Mouse (Mus musculus): ENCODE data around the gene Mettl7b.

Mettl7b gene

DNA sequence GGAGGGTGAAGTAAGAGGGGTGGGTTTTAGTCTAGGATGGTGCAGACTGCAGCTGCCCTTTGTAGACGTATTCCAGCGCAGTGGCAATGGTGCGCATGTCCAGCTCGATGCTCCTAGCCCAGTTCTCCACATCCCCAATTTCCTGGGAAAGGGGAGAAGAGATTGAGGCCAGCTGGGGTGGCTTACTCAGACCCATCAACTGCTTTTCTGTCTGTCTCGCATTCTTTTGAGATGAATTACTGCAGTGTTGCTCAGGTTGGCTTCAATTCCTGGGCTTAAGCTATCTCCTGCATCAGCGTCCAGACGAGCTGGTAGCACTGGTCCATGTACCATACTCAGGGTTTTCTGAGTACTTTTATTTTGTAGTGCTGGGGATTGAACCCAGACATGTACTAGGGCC lies 40.8 kb downstream of the Mettl7b start:
- no peak for DNase-seq (ENCODE audit: low read depth, low spot score)

DNA sequence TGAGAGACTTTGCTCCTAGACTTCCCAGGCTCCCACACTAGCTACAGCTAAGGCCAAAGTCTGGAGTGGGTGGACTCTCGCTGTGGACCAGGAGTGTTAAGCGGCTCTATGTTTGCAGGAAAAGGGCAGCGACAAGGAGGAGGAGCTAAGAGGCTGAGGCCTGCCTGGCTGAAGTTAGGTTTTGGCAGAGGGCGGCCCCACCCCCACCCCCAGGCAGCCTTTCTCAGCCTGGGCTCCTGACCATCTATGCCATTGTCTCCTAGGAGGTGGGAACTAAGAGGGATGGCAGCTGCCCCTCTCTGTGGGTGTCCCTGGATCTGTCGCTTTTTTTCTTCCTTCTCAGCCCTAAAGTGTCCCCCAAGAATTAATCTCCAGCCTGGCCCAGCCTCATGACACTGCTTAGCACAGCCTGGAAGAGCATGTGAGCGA lies 41.6 kb downstream of the Mettl7b start:
- no peak for DNase-seq (ENCODE audit: low read depth, low spot score)

DNA sequence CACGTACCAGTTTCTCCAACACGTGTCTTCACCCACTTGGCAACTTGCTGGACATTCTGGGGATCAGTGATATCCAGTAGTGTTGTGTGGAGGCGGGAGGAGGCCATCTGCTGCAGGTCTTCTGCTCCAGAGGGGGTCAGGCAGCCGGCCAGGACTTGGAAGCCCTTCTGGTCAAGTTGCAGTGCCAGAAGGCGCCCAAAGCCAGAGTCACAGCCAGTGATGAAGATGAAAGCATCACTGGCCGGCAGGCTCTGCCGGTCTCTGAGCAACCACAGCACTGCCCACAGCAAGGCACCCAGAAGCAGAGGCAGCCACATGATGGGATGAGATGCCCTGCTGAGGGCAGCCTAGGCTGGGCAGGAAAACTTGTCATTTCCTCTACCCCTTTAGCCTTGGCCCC lies 42.5 kb downstream of the Mettl7b start:
- DNase-seq (ENCODE audit: low read depth, low spot score): no peak

DNA sequence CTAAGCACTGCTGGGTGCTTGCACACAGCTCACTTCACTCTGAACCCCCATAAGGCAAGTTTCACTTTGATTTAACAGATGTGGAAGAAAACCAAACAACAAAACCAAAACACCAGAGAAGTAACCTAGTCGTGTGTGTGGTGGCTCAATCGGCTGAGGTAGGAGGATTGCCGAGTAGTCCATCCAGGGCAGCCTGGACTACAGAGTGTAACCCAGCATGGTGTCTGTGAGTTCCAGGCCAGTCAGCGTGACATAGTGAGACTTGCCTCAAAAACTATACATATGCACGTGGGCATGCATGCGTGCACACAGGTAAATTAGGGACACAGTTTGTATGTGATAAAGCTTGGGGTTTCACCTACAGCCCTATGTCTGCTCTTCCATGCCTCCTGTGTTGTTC lies 43.4 kb downstream of the Mettl7b start:
- no peak for DNase-seq (ENCODE audit: low read depth, low spot score)

DNA sequence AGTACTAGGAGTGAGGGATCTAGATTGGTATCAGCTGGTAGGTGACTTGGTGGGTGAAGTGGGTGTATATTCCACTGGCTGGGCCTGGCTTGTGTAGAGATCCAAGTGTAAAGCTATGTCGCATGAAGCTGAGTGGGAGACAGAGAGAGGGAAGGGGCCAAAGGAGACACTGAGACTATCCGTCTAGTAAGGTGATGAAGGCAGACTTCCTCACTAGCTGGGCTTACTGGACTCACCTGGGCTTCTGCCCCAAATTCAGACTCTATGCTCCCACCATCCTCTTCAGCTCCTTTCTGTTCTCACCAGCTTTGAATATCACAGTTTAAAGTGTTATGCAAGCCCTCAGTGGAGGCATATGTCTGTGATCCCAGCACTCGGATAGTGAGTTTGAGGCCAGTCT lies 44.1 kb downstream of the Mettl7b start:
- no peak for DNase-seq (ENCODE audit: low read depth, low spot score)

DNA sequence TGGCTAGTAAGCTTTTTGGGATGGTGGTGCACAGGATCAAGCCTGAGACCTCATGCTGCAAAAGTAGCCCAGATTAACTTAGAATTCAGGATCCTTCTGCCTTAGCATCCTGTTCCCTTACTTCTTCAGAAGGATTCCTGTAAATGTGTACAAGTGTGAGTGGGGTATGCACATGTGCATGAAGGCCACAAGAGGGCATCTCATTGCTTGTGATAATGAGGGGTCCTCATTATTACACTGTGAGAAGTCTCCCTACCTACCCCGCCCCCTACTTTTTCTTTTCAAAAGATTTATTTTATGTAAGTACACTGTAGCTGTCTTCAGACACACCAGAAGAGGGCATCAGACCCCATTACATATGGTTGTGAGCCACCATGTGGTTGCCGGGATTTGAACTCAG lies 45.2 kb downstream of the Mettl7b start:
- DNase-seq (ENCODE audit: low read depth, low spot score): no peak

DNA sequence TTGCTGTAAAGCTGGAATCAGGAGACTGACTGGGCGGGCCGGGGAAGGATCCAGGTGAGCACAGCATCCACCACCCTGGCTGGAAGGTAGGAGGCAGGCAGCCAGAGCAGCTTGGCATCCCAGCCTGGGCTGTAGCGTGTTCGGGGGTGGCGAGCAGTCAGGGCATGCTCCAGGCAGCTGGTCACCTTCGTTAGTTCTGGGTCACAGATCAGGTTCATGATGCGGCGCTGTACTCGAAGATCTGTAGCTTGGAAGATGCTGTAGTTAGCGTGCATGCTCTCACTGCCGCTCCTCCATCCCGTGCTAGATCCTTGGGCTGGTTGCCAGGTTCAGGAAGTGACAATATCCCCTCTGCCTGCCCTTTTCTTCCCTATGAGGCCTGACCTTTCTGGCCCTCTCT lies 47.1 kb downstream of the Mettl7b start:
- no peak for DNase-seq (ENCODE audit: low read depth, low spot score)

DNA sequence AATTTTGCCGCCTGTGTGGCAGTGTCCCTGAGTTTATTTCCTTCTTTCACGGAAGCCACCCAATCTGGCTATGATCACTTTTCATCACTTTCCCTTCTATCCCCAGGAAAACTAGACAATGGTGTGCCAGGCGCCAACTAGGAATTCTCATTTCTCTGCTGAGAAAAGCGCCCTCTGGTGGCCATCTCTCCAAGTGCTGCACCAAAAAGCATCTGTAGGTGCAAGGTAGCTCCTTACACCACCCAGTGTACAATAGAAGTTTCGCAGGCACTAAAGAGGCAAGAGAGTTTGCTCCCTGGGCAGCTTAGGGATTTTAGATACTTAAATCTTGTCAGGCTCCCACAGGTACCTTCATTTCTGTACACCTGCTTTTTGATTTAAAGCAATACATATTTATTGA lies 47.6 kb downstream of the Mettl7b start:
- peak; percentile 73 for DNase-seq (ENCODE audit: low read depth, low spot score)

DNA sequence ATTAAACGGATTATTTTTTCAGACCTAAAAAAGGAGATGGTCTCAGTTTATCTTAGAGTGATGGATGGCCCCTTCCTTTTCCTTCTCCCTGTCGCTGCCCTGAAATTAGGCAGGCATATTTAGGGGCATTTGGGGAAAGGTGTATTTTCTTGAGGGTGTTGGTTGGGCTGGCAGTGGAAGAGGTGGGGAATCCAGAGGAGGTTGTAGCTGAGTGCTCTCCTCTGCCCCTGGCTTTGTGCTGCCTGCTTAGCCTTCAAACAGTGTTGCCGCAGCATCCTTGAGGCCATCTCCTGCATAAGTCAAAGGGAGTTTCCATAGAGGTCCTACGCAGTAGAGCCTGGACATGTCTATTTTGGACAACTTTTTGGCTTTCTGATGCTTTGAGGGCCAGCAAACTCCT lies 48.0 kb downstream of the Mettl7b start:
- DNase-seq (ENCODE audit: low read depth, low spot score): no peak

DNA sequence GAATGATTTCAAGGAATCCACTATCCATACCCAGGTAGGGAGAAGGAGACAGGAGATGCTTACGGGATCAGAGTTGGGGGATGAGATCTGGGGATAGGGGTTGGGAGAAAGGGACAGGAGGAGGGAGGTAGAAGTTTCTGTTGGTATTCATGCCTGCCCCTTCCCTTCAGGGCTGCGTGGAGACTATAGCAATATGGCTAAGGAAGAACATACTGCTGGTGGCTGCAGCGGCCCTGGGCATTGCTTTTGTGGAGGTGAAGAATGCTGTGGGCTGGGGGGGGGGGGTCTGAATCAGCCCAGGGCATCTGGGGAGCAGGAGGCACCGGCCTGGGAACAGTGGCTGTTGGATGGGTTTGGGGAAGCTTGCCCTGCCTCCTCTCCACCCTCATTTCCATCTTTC lies 48.5 kb downstream of the Mettl7b start:
- no peak for DNase-seq (ENCODE audit: low read depth, low spot score)

DNA sequence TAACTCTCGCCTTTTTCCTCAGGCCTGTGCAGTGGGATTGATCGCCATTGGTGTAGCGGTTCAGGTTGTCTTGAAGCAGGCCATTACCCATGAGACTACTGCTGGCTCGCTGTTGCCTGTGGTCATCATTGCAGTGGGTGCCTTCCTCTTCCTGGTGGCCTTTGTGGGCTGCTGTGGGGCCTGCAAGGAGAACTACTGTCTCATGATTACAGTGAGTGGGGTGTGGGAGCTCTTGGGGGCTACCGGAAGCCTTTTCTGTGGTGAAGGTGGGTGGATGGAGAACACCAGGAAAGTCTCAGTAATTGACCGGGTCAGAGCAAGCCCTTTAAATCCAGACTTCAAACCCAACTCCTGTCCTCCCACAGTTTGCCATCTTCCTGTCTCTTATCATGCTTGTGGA lies 49.4 kb downstream of the Mettl7b start:
- no peak for DNase-seq (ENCODE audit: low read depth, low spot score)

DNA sequence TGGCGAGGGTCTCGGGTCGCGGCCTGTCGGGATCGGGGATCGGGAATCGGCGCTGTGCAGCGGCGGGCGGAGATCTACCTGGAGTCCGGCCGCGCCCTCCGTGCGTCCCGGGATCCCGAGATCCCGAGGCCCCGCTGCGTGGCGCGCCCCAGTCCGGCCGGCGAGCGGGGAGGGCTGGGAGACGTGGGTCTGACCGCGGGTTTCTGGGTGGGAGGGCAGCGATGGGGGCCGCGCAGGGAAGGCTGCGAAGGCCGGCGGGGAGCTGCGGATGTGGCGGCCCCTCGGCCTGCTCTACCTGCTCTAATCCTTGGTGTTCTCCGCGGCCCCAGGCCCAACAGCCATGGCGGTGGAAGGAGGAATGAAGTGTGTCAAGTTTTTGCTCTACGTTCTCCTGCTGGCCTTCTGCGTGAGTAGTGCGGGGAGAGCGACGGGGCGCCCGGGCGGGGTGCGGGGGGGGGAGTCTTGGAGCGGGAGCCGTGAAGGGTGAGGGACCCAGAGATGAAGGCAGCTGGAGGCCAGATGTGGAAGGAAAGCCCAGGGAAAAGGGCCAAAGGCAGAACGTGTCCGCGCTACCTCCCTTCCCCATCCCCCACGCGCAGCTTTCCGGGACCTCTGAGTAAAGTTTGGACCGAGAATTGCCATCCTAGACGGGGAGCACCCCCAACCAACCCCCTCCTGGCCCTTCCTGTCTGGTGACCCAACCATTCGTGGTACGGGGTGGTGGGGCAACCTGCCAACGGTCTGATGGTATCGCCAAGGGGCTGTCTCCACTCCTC lies 50.5 kb downstream of the Mettl7b start:
- no peak for DNase-seq (ENCODE audit: low read depth, low spot score)

DNA sequence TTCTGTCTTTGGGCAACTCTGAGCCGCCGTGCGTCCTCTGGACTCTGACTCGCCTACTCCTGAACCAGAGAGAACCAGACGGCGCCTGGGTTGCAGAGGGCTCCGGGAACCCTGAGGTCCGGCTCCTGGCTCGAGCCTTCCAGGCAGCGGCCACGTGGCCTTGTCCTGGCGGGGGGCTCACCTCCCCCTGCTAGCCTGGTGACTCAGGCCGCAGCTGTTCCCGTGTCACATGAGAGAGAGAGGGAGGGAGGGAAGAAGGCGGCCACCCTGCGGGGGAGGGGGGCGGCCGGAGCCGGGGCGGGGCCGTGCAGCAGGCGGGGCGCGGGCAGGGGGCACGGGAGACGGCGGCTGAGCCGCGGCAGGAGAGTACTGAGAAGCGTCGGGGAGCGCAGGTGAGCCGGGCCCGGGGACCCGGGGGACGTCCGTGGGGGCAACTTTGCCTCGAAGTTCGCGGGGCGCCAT lies 51.2 kb downstream of the Mettl7b start:
- no peak for DNase-seq (ENCODE audit: low read depth, low spot score)

DNA sequence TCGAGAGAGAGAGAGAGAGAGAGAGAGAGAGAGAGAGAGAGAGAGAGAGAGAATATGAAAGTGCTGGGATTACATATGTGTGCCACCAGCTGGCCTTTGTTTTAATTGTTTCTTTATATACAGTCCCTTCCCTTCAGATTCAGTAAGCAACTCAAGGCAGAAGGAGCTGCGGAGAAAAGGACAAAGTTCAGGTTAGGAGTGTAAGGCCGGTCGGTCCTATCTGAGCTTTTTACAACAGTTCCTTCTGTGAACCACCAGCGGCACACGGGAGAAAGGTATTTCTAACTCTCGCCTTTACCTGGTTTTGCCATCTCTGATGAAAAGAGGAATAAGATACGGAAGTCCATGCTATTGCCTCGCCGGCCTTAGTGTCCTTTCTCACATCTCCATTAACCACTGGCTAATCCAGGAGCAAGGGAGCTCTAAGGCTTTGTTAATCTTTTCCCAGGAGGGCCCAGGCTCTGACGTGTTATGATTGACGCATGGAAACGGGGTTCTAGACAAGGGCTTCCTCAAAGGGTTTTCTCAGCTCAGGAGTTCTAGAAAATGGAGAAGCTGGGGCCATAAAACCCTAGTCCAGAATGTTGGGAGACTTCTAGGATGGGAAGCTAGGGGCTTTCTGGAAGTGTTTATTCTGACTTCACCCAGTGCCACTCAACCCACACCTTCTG lies 51.9 kb downstream of the Mettl7b start:
- DNase-seq (ENCODE audit: low read depth, low spot score): no peak

All from WW6 (cell line).